Mouse (Mus musculus) midbrain, embryonic 13.5 days (tissue): ENCODE results near the gene Ube2i. TPM values are rescaled to one million over a fixed set of nuclear protein-coding genes. Genes with fewer than 3 reads are reported as not detected.
"Not testable (repeated sequence)": the region's sequence is repeated elsewhere in the genome, so short reads cannot be mapped to it uniquely, and the experiment has no call there.

Experiments
- ATAC-seq: fragments of 200-750 bp; cut with Nextera tagmentation; 2 replicates; pipeline ENCODE4 v1.8.0; 2017; ENCODE audit warnings: mild to moderate bottlenecking, moderate TSS enrichment, moderate library complexity
- H3K27ac ChIP-seq: fragments of 300-500 bp; sonication (generic); 2 replicates; pipeline ENCODE4 v1.5.1; 2015; ENCODE audit warnings: inconsistent platforms, mild to moderate bottlenecking, moderate library complexity
- H3K27me3 ChIP-seq: fragments of 300-500 bp; sonication (generic); 2 replicates; pipeline ENCODE4 v1.6.1; 2015; ENCODE audit warnings: mild to moderate bottlenecking, inconsistent platforms
- H3K36me3 ChIP-seq: fragments of 300-500 bp; sonication (generic); 2 replicates; pipeline ENCODE4 v1.6.1; 2015; ENCODE audit warnings: mild to moderate bottlenecking, inconsistent platforms
- H3K4me1 ChIP-seq: fragments of 300-500 bp; sonication (generic); replicated peaks from 2 replicates; pipeline ENCODE4 v1.6.1; 2015; ENCODE audit warnings: inconsistent platforms
- H3K4me2 ChIP-seq: fragments of 300-500 bp; sonication (generic); replicated peaks from 2 replicates; pipeline ENCODE4 v1.6.1; 2015; ENCODE audit warnings: moderate library complexity, mild to moderate bottlenecking, inconsistent platforms
- H3K4me3 ChIP-seq: fragments of 300-500 bp; sonication (generic); replicated peaks from 2 replicates; pipeline ENCODE4 v1.5.1; 2015; ENCODE audit warnings: mild to moderate bottlenecking, inconsistent platforms
- H3K9ac ChIP-seq: fragments of 300-500 bp; sonication (generic); replicated peaks from 2 replicates; pipeline ENCODE4 v1.6.1; 2015; ENCODE audit warnings: mild to moderate bottlenecking, inconsistent platforms
- H3K9me3 ChIP-seq: fragments of 300-500 bp; sonication (generic); 2 replicates; pipeline ENCODE4 v1.6.1; 2016; ENCODE audit warnings: mild to moderate bottlenecking, inconsistent platforms
- WGBS: fragments of 180-500 bp; shearing (Covaris S2); methylation state at CpG from one replicate; pipeline ENCODE4 v1.1.7; 2015; 5-methylcytosine and 5-hydroxymethylcytosine counted together
- microRNA-seq: library from miRNA; unstranded; fragments of <30 nt; microRNA quantifications from one replicate; pipeline ENCODE4, GENCODE M21; 2016
- polyA plus RNA-seq: library from polyadenylated mRNA; unstranded; fragments of >200 nt; fragmentation: Nextera tagmentation; extraction: Ambion mirVana; gene quantifications from 2 replicates; pipeline ENCODE4 v1.2.1, GENCODE M21; 2015

The Ube2i gene
- polyA plus RNA-seq, 1 experiment from 2014 or later, result 672 TPM

DNA sequence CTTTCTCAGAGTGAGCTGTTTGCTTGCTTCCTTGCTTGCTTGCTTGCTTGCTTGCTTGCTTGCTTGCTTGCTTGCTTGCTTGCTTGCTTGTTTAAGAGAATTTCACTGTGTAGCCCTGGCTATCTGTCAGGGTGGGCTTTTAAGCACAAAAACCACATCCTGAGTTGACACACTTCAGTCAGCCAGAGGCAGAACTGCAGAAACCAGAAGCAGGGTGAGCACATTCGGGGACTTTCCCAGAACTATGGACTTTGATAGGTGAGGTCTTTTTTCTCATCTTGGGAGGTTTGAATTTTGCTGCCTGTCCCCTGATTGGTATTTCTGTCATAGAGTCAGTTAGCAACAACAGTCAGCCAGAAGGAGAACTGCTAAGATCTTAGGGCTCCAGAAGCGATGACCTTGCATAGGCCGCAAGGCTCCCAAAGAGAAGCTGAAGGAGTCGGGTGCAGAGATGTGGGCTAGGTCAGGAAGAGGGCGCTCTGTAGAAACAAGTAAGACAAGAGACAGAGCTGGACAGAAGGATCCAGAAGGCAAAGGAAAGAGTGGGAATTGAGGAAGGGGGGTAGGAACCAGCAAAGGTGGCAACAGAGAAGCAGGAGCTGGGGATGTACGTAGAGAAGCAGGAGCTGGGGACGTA is 49.7 kb downstream of the Ube2i start:
- Histone ChIP-seq H3K27ac (no peak overlapping the region), H3K9me3 (no peaks in the 10 kb centered on the region), H3K27me3 (no peaks in the 10 kb centered on the region), H3K4me2 (no peak overlapping the region), H3K4me3 (no peak overlapping the region), H3K9ac (no peak overlapping the region), H3K36me3 (peaks cover 31% of the 10 kb centered on the region), H3K4me1 (peaks cover 16% of the 10 kb centered on the region)
- 87% methylated on average over 7 of the region's 7 CpGs for WGBS
- ATAC-seq, result no peak

GRCm38 (mm10) chr17:25222951-25223601 is 51.3 kb downstream of the Ube2i start:
- Histone ChIP-seq H3K27ac (peak overlapping the region; percentile 35; the same call in 1 of the 2 replicates), H3K27me3 (no peaks in the 10 kb centered on the region), H3K9me3 (no peaks in the 10 kb centered on the region), H3K4me3 (peak overlapping the region; percentile 32), H3K9ac (no peak overlapping the region; the same call in 1 of the 2 replicates), H3K4me2 (peak overlapping the region; percentile 65), H3K36me3 (peaks cover 33% of the 10 kb centered on the region), H3K4me1 (peaks cover 16% of the 10 kb centered on the region)
- 40% methylated on average over 6 of the region's 6 CpGs for WGBS
- ATAC-seq, result no peak

DNA sequence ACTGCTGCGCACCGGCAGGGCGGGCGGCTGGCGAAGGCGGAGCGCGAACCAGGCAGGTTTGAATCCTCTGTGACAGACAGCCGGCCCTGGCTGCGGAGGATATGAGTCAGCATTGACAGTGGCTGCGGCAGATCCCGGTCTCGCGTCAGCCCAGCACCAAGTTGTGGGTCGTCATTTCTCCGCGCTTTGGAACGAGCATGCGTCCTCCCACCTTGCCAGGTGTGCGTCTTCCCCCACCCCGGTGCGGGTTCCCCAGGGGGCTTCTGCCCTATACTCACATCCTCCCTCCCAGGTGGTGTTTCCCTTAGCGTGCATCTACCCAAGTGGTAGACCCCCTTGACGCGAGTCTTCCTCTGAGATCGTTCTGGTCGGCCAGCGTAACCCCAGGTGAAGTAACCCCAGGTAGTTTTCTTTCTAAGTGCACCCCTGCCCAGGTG is 51.9 kb downstream of the Ube2i start:
- Histone ChIP-seq H3K36me3 (peaks cover 37% of the 10 kb centered on the region), H3K4me1 (peaks cover 16% of the 10 kb centered on the region), H3K4me3 (peak overlapping the region; percentile 41), H3K4me2 (peak overlapping the region; percentile 65), H3K27ac (peak overlapping the region; percentile 35; the same call in 1 of the 2 replicates)
- not testable (repeated sequence) for H3K9ac ChIP-seq, H3K9me3 ChIP-seq, H3K27me3 ChIP-seq
- 10% methylated on average over 17 of the region's 28 CpGs for WGBS
- peak; percentile 91 for ATAC-seq

DNA sequence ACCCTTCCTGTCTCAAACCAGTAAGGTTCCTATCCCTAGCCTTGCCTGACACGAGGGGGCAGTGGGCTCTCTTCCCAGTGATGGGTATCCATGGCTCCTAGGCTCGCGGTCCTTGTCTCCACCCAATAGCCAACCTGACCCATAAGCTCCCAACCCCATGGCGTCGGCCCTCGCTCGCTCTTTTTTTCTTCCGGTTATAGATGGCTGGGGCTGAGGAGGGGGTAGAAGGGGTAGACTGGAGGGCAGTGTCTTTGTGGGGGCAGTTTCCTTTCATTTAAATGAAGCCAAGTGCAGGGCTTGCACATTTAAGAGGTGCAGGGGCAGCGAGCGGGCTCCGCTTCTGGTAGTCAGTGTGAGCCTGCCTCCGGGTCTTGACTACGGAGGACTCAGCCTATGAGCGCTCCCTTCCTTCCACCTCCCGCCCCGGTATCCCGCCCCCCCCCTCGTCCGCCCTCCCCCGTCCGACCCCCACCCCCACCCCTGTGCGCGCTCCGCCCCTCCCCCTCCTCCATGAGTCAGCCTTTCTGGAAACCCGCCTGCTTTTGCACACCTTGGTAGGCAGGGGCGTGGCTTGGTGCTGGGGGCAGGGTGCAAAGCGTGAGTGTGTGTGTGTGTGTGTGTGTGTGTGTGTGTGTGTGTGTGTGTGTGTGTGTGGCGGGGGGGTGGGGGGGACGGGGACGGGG is 52.5 kb downstream of the Ube2i start:
- Histone ChIP-seq H3K27ac (peak overlapping the region; percentile 71), H3K4me3 (peak overlapping the region; percentile 41), H3K27me3 (no peaks in the 10 kb centered on the region), H3K9ac (peak overlapping the region; percentile 66), H3K9me3 (no peaks in the 10 kb centered on the region), H3K4me2 (peak overlapping the region; percentile 65), H3K4me1 (peaks cover 16% of the 10 kb centered on the region), H3K36me3 (peaks cover 37% of the 10 kb centered on the region)
- WGBS, result 1% methylated on average over 22 of the region's 30 CpGs
- peak; percentile 92 for ATAC-seq

DNA sequence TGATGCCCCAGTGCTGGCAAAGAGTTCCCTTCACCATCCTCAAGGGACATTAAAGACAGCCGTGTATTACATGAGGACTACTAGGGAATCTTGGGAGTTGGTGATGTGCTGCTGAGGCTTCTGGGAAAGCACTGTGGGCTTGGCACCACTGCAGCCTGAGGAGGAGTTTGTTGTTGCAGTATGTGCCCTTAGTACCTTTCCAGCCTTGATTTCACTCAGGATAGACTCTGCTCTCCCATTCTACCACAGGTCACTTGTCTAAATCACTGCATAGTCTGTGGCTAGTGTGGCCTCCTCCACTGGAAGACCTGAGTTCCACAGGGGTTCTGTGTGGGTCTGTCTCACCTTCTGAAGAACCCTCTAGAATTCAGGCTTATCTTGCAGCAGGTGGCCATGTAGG is 53.7 kb downstream of the Ube2i start:
- H3K27me3 ChIP-seq, result no peaks in the 10 kb centered on the region
- ATAC-seq, result no peak
- no peak overlapping the region for H3K4me2 ChIP-seq
- H3K9me3 ChIP-seq, result no peaks in the 10 kb centered on the region
- no peak overlapping the region for H3K27ac ChIP-seq
- 90% methylated on average over 1 of the region's 1 CpGs for WGBS
- H3K9ac ChIP-seq, result no peak overlapping the region
- peaks cover 40% of the 10 kb centered on the region for H3K36me3 ChIP-seq
- H3K4me3 ChIP-seq, result no peak overlapping the region
- H3K4me1 ChIP-seq, result peaks cover 16% of the 10 kb centered on the region

DNA sequence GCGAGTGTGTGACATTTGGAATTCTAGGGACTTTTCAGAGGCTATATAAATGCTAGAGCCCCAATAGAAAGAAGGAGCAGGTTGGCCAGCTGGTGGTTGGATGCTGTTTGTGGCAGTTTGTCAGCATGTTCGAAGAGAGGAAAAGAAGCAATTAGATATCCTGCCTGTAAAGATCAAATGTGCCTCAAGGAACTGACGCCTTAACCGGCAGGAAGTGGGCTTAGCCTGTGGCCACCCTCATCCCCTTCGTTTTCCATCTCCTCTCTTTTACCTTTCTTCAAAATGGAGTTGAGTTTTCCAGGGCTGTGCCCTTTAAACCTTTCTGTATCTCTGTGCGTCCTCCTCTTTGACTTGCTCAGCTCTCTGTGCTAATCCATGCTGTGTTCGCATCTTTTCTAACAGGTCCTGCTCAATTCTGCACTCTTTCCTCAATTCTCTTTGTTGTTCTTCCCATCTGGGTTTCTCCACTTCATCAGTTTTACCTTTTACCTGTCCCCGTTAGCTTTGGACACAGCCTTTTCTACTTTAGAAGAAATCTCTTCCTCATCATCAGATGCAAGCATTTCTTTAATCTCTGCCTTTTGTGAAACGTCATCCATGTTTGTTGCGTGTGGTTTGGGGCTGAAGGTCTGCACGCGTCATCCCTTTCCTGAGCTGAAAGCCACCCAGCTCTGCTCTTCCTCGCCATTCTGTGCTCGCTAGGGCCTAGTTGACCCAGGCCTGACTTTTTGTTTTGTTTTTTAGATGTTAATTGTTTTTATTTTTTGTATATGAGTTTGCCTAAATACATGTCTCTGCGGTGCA is 54.7 kb downstream of the Ube2i start:
- Histone ChIP-seq H3K27ac (no peak overlapping the region), H3K36me3 (peaks cover 48% of the 10 kb centered on the region), H3K9me3 (no peaks in the 10 kb centered on the region), H3K4me3 (no peak overlapping the region), H3K9ac (no peak overlapping the region), H3K27me3 (no peaks in the 10 kb centered on the region), H3K4me1 (peaks cover 16% of the 10 kb centered on the region), H3K4me2 (no peak overlapping the region)
- ATAC-seq, result no peak
- 94% methylated on average over 15 of the region's 15 CpGs for WGBS

DNA sequence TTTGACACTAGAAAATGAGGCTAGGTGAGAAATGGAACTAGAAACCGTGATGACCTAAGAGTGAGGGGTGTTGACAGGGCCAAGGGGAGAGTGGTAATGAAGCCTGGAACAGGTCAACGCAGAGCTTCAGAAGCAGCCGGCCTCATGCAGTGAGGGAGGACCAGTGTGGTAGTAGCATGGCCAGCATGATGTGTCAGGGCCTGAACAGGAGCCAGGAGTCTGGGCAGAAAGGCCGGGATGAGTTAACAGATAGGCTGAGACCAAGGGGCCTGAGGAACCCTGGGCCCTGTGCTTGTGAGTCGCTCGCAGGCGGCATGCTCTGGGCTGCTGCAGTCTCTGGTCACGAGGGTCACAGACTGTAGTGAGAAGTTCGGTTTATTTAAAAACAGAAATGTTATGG is 55.5 kb downstream of the Ube2i start:
- H3K4me2 ChIP-seq, result no peak overlapping the region
- H3K27me3 ChIP-seq, result no peaks in the 10 kb centered on the region
- peaks cover 56% of the 10 kb centered on the region for H3K36me3 ChIP-seq
- 92% methylated on average over 9 of the region's 9 CpGs for WGBS
- no peak overlapping the region for H3K9ac ChIP-seq
- H3K4me3 ChIP-seq, result no peak overlapping the region
- no peak overlapping the region for H3K27ac ChIP-seq
- ATAC-seq, result no peak
- H3K4me1 ChIP-seq, result peaks cover 16% of the 10 kb centered on the region
- H3K9me3 ChIP-seq, result no peaks in the 10 kb centered on the region

GRCm38 (mm10) chr17:25215431-25215830 is 59.0 kb downstream of the Ube2i start:
- Histone ChIP-seq H3K9ac (no peak overlapping the region), H3K9me3 (no peaks in the 10 kb centered on the region), H3K27me3 (no peaks in the 10 kb centered on the region), H3K4me1 (no peaks in the 10 kb centered on the region), H3K4me2 (no peak overlapping the region), H3K27ac (no peak overlapping the region), H3K4me3 (no peak overlapping the region), H3K36me3 (peaks cover 85% of the 10 kb centered on the region)
- 91% methylated on average over 3 of the region's 3 CpGs for WGBS
- ATAC-seq, result no peak

Small RNA genes within 50 kb of the gene (microRNA-seq; reads per million reads assigned to microRNA genes)
- 3.9 reads per million, percentile 16 among the genes with 10 or more reads in this experiment for gene Mir3547

Other genes starting within 250 kb of the Ube2i start
- gene Tmem204, start 191.0 kb downstream of the Ube2i start, polyA plus RNA-seq, result 9.4 and 10.8 TPM in 2 replicates
- 45.3 and 48.0 TPM in 2 replicates for gene Telo2, start 158.7 kb downstream of the Ube2i start, polyA plus RNA-seq
- not detected in 2 replicates for gene Ptx4, start 153.9 kb downstream of the Ube2i start, polyA plus RNA-seq
- gene Clcn7, start 141.2 kb downstream of the Ube2i start, polyA plus RNA-seq, result 29.1 and 29.7 TPM in 2 replicates
- gene Ccdc154, start 112.2 kb downstream of the Ube2i start, polyA plus RNA-seq, result not detected in 2 replicates
- gene Gm38655, start 99.2 kb downstream of the Ube2i start, polyA plus RNA-seq, result not detected in 2 replicates
- gene BC003965, start 90.1 kb downstream of the Ube2i start, polyA plus RNA-seq, result 36.1 and 37.1 TPM in 2 replicates
- gene Unkl, start 86.2 kb downstream of the Ube2i start, polyA plus RNA-seq, result 13.0 and 13.4 TPM in 2 replicates
- gene Gnptg, start 34.5 kb downstream of the Ube2i start, polyA plus RNA-seq, result 86.0 and 90.4 TPM in 2 replicates
- 61.1 and 63.1 TPM in 2 replicates for gene Tsr3, start 34.5 kb downstream of the Ube2i start, polyA plus RNA-seq
- gene Baiap3, start 18.3 kb downstream of the Ube2i start, polyA plus RNA-seq, result 8.7 and 9.2 TPM in 2 replicates
- not detected in 2 replicates for gene Prss34, start 23.8 kb upstream of the Ube2i start, polyA plus RNA-seq
- gene Prss28, start 34.0 kb upstream of the Ube2i start, polyA plus RNA-seq, result not detected in 2 replicates
- not detected in 2 replicates for gene Prss29, start 44.0 kb upstream of the Ube2i start, polyA plus RNA-seq
- gene Tpsab1, start 70.9 kb upstream of the Ube2i start, polyA plus RNA-seq, result not detected in 2 replicates
- gene Tpsb2, start 91.7 kb upstream of the Ube2i start, polyA plus RNA-seq, result not detected in 2 replicates
- 1.1 TPM in 1 of 2 replicates, not detected in the other for gene Tpsg1, start 94.7 kb upstream of the Ube2i start, polyA plus RNA-seq
- gene Cacna1h, start 159.2 kb upstream of the Ube2i start, polyA plus RNA-seq, result 8.6 and 11.5 TPM in 2 replicates
- gene Tekt4, start 180.0 kb upstream of the Ube2i start, polyA plus RNA-seq, result 0.50 and 0.81 TPM in 2 replicates
- gene Sstr5, start 222.7 kb upstream of the Ube2i start, polyA plus RNA-seq, result 0.15 and 0.24 TPM in 2 replicates